Mouse (Mus musculus) limb, embryonic 14.5 days (tissue): ENCODE measurements around the gene Acbd5. TPM values are rescaled to one million over a fixed set of nuclear protein-coding genes. Genes with fewer than 3 reads are reported as not detected.

Source experiments
- ATAC-seq: fragments of 200-750 bp; cut with Nextera tagmentation; 2 replicates; pipeline ENCODE4 v1.8.0; 2017; ENCODE audit warnings: low read depth, moderate number of reproducible peaks, moderate TSS enrichment; ENCODE audit not compliant: low FRiP score
- DNase-seq: peaks from one replicate; pipeline ENCODE4 v3.0.0-alpha.2; 2015; ENCODE audit warnings: low spot score
- H3K27ac ChIP-seq: fragments of 300-500 bp; sonication (generic); replicated peaks from 2 replicates; pipeline ENCODE4 v1.5.1; 2014; ENCODE audit warnings: low read depth, mild to moderate bottlenecking, low read length, moderate library complexity, mixed read lengths
- H3K27me3 ChIP-seq: fragments of 300-500 bp; sonication (generic); 2 replicates; pipeline ENCODE4 v1.6.1; 2014; ENCODE audit warnings: low read length, mixed read lengths; ENCODE audit not compliant: control insufficient read depth, insufficient read depth
- H3K36me3 ChIP-seq: fragments of 300-500 bp; sonication (generic); 2 replicates; pipeline ENCODE4 v1.6.1; 2014; ENCODE audit warnings: mild to moderate bottlenecking, low read length, moderate library complexity, mixed read lengths; ENCODE audit not compliant: control insufficient read depth, insufficient read depth
- H3K4me1 ChIP-seq: fragments of 300-500 bp; sonication (generic); 2 replicates; pipeline ENCODE4 v1.6.1; 2014; ENCODE audit warnings: antibody characterized with exemption, low read length, mixed read lengths; ENCODE audit not compliant: control insufficient read depth, insufficient read depth
- H3K4me2 ChIP-seq: fragments of 300-500 bp; sonication (generic); replicated peaks from 2 replicates; pipeline ENCODE4 v1.6.1; 2014; ENCODE audit warnings: low read depth, mild to moderate bottlenecking, low read length, moderate library complexity; ENCODE audit not compliant: severe bottlenecking
- H3K4me3 ChIP-seq: fragments of 300-500 bp; sonication (generic); replicated peaks from 2 replicates; pipeline ENCODE4 v1.5.1; 2014; ENCODE audit warnings: low read length
- H3K9ac ChIP-seq: fragments of 300-500 bp; sonication (generic); 2 replicates; pipeline ENCODE4 v1.6.1; 2014; ENCODE audit warnings: mild to moderate bottlenecking, low read depth, low read length, moderate library complexity; ENCODE audit not compliant: severe bottlenecking
- H3K9me3 ChIP-seq: fragments of 300-500 bp; sonication (generic); 2 replicates; pipeline ENCODE4 v1.6.1; 2016; ENCODE audit warnings: low read length; ENCODE audit not compliant: control insufficient read depth
- POLR2A ChIP-seq: fragments of 200-500 bp; IDR thresholded peaks from 2 replicates; pipeline ENCODE4 v1.8.0; 2012; ENCODE audit warnings: inconsistent platforms, mild to moderate bottlenecking, moderate library complexity, borderline replicate concordance; ENCODE audit not compliant: insufficient read depth, insufficient read length; ENCODE audit errors: extremely low read depth
- WGBS: fragments of 180-500 bp; shearing (Covaris S2); extraction: QIAGEN DNeasy Blood & Tissue Kit; methylation state at CpG from one replicate; pipeline ENCODE4 v1.1.7; 2014; 5-methylcytosine and 5-hydroxymethylcytosine counted together
- polyA plus RNA-seq, 2 experiments: library from polyadenylated mRNA; depleted of rRNA in 1 of 2; stranded (reverse) in 1 of 2; unstranded in 1 of 2; fragments of >200 nt; fragmentation: Nextera tagmentation in 1 of 2; extraction: Ambion mirVana in 1 of 2; gene quantifications; 2 replicates each; pipeline versions ENCODE4 v1.2.1 to v1.2.3; 2012 to 2014

Acbd5 gene
- polyA plus RNA-seq, 2 experiments, result 15.3 to 21.3 TPM

GRCm38 (mm10) chr2:23070491-23070890 is 2.5 kb downstream of the Acbd5 start:
- H3K4me2 ChIP-seq, result no peak overlapping the region
- no peaks in the 10 kb centered on the region for H3K9me3 ChIP-seq
- DNase-seq, result no peak
- H3K27me3 ChIP-seq, result no peaks in the 10 kb centered on the region
- H3K4me3 ChIP-seq, result no peak overlapping the region
- TF ChIP-seq POLR2A, result no peak
- WGBS, result 88% methylated on average over 2 of the region's 2 CpGs
- no peak for ATAC-seq
- H3K27ac ChIP-seq, result no peak overlapping the region
- H3K4me1 ChIP-seq, result no peaks in the 10 kb centered on the region
- 0 out of 2 replicates have a peak, but pooled peaks cover 9% of the 10 kb centered on the region for H3K36me3 ChIP-seq
- H3K9ac ChIP-seq, result no peak overlapping the region

- no peak overlapping the region for H3K4me3 ChIP-seq
- H3K36me3 ChIP-seq, result peaks cover 11% of the 10 kb centered on the region
- no peaks in the 10 kb centered on the region for H3K4me1 ChIP-seq
- H3K4me2 ChIP-seq, result no peak overlapping the region
- no peaks in the 10 kb centered on the region for H3K27me3 ChIP-seq
- no peak overlapping the region for H3K27ac ChIP-seq
- H3K9ac ChIP-seq, result no peak overlapping the region
- WGBS, result 63% methylated on average over 1 of the region's 1 CpGs
- ATAC-seq, result no peak
- no peak for TF ChIP-seq POLR2A
- H3K9me3 ChIP-seq, result no peaks in the 10 kb centered on the region
- no peak for DNase-seq
These were observed 3.4 kb downstream of the Acbd5 start for GRCm38 (mm10) chr2:23071406-23071805.

- Histone ChIP-seq H3K4me1 (no peaks in the 10 kb centered on the region), H3K4me3 (no peak overlapping the region), H3K9me3 (no peaks in the 10 kb centered on the region), H3K9ac (no peak overlapping the region), H3K27ac (no peak overlapping the region), H3K4me2 (no peak overlapping the region), H3K36me3 (peaks cover 44% of the 10 kb centered on the region), H3K27me3 (no peaks in the 10 kb centered on the region)
- DNase-seq (no peak), ATAC-seq (no peak)
- TF ChIP-seq POLR2A, result no peak
These were observed 7.9 kb downstream of the Acbd5 start for GRCm38 (mm10) chr2:23075846-23076245.

DNA sequence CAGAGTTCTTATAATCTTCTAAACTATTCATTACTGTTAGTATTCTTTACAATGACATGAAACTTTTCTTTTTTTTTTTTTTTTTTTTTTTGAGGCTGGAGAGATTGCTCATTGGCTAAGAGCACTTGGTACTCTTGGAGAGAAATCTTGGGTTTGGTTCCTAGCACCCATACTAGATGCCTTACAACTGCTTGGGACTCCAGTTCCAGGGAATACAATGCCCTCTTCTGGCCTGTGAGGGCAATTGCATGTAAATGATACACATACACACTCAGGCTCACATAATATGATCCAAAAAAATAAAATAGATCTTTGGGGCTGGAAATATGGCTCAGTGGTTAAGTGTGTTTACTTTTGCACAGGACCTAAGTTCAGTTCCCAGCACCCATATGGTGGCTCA is 8.8 kb downstream of the Acbd5 start:
- Histone ChIP-seq H3K4me1 (no peaks in the 10 kb centered on the region), H3K36me3 (peaks cover 50% of the 10 kb centered on the region), H3K27me3 (no peaks in the 10 kb centered on the region), H3K4me2 (no peak overlapping the region), H3K9ac (no peak overlapping the region), H3K9me3 (no peaks in the 10 kb centered on the region), H3K27ac (no peak overlapping the region), H3K4me3 (no peak overlapping the region)
- DNase-seq (no peak), ATAC-seq (no peak)
- no peak for TF ChIP-seq POLR2A

GRCm38 (mm10) chr2:23077693-23078092 is 9.7 kb downstream of the Acbd5 start:
- Histone ChIP-seq H3K36me3 (peaks cover 56% of the 10 kb centered on the region), H3K9me3 (no peaks in the 10 kb centered on the region), H3K27me3 (no peaks in the 10 kb centered on the region), H3K9ac (no peak overlapping the region), H3K4me2 (no peak overlapping the region), H3K27ac (no peak overlapping the region), H3K4me3 (no peak overlapping the region), H3K4me1 (no peaks in the 10 kb centered on the region)
- DNase-seq (no peak), ATAC-seq (no peak)
- 91% methylated on average over 5 of the region's 5 CpGs for WGBS
- no peak for TF ChIP-seq POLR2A

- Histone ChIP-seq H3K27ac (no peak overlapping the region), H3K9ac (no peak overlapping the region), H3K4me2 (no peak overlapping the region), H3K4me1 (no peaks in the 10 kb centered on the region), H3K9me3 (no peaks in the 10 kb centered on the region), H3K36me3 (peaks cover 61% of the 10 kb centered on the region), H3K27me3 (no peaks in the 10 kb centered on the region), H3K4me3 (no peak overlapping the region)
- DNase-seq, result no peak
- 94% methylated on average over 2 of the region's 2 CpGs for WGBS
- TF ChIP-seq POLR2A, result no peak
- no peak for ATAC-seq
These were observed 10.6 kb downstream of the Acbd5 start for GRCm38 (mm10) chr2:23078588-23078987.
